Mouse (Mus musculus) ovary, adult 18-20 months (tissue): ENCODE results near the gene Usp31.

Experiments used
- DNase-seq: peaks from one replicate; pipeline ENCODE4 v3.0.0; 2022; ENCODE audit warnings: low spot score, mixed read lengths

The Usp31 gene

GRCm38 (mm10) chr7:121658866-121659265, 48.2 kb downstream of the Usp31 start:
- DNase-seq: no peak

DNA sequence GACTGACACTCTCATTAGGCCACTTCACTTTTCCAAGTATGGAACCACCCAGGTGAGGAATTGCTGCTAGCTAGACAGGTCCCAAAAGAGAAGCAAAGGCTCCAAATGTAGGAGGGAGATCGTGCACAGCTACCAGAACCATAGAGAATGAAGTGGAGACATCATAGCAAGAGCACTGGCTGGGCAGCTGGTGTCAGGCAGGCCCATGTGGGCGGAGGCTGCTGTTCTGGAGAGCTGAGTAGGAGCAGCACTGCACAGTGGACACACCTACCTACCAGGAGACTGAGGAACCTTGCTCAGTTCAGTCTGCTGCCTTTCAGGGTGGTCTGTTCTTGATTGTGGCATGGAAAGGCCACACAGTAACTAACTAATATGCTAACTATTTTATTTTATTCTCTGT, 52.4 kb downstream of the Usp31 start:
- no peak for DNase-seq

DNA sequence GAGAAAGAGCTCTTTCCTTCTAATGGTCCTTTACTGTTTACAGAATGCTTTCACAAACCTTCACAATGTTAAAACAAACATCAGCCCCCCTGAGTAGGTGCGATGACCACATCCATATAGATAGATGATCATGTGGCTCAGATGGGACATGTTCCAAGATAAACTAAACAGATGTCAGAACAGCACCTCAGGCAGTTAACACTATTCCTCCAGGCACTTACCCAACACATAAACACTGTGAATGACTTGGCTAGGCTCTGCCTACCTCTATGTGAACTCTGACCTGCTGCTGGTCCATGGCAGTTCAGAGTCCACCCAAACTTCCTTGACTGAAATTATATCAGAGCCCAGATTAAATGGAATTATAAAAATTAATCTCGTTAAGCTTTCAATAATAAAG, 54.4 kb downstream of the Usp31 start:
- no peak for DNase-seq

DNA sequence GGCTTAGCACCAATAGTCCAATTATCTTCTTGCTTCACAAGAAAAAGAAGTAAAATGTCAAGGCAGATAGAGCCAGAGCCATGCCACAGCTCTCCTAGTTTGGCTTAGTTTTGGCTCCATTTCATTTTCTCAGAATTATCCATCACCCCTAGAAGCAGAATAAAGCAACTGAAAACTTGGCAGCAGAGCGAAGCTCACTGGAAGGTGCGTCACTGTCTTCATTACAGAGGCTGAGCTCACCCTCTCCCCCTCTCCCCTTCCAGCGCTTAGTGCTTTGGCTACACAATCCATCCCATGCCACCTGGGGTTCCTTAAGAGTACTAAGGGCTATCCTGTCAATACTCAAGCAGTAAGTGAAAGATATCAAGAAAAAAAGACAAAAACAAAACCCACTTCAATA, 56.3 kb downstream of the Usp31 start:
- DNase-seq: no peak

DNA sequence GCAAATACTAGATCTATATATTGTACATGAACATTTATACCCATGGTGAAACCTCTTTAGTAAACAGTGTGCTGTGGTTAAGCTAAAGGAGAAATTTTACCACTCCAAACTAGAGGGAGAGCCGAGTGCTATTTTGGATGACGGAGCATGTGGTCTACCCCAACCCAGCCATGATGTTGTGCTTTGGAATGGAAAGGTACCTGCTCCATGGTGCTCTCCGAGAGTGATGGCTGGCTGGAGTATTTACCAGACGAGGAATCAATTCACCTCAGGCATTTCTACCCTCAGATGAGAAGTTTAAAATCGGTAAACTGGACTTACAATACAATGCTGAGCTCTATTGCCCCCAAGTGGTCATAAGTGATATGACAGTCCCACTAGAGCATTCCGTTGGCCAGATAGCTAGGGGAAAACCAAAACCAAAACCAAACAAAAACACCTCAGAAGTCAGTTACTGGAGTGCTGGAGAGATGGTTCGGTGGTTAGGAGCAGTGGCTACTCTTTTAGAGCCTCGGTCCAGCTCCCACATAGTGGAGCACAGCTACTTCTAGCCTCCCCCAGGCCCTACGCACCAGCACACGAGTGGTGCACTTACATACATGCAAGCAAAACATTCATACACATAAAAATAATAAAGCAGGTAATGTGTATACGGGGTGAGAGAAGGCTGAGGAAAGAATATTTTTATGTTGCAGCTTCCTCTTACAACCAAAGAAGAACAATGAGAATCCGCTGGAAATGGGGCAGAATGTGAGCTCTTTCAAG, 65.9 kb downstream of the Usp31 start:
- no peak for DNase-seq

DNA sequence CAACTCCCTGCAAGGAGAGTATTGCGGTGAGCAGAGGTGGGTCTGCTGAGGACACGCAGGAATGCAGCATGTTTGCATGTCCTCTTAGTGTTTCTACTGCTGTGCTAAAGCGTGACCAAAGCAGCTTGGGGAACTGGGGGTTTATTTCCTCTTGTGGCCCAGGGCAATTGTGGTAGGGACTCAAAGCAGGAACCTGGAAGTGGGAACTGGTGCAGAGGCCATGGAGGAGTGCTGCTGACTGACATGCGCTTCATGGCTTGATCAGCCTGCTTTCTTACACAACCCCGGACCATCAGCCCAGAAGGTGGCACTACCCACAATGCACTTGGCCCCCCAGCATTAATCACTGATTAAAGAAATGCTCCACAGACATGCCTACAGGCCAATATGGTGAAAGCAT, 70.3 kb downstream of the Usp31 start:
- no peak for DNase-seq

DNA sequence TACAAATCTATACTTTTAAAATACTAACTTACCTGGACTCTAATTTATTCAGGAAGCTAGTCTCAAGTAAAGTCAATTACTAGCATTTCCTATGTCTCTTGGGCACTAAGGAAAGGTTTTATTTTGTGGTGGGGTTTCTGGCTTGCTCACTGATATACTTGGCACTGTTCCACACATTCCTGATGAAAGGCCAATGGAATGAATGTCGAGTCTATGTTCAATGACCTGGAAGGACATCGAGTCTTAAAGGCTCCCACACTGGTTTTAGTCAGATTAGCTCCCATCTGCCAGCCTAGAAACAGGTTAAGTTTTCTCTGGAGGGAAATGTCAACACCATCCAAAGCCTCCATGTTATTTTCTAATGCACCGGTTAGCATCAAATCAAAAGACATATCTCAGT, 72.8 kb downstream of the Usp31 start:
- DNase-seq: no peak

- no peak for DNase-seq
Measured at GRCm38 (mm10) chr7:121622835-121623420, 84.1 kb downstream of the Usp31 start.

DNA sequence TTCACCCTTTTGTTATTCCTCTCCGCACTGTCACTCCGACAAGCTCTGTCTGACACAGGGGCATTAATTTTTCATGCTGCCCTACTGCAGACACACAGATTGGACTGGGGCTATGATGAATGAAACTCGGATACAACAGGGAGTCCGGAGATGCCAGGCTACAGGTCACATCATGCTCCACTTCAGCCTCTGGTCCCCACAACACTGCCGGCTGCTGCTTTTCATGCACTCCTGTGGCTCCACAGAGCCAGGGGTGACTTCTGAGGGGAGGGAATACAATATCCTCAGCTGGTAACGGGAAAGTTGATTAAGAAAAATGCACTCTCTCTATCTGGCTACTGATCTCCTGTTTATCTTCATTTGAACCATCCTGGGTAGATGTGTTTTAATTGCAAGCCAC, 84.6 kb downstream of the Usp31 start:
- no peak for DNase-seq

GRCm38 (mm10) chr7:121601697-121602096, 105.4 kb downstream of the Usp31 start:
- no peak for DNase-seq

GRCm38 (mm10) chr7:121596401-121596800, 110.7 kb downstream of the Usp31 start:
- DNase-seq: no peak

DNA sequence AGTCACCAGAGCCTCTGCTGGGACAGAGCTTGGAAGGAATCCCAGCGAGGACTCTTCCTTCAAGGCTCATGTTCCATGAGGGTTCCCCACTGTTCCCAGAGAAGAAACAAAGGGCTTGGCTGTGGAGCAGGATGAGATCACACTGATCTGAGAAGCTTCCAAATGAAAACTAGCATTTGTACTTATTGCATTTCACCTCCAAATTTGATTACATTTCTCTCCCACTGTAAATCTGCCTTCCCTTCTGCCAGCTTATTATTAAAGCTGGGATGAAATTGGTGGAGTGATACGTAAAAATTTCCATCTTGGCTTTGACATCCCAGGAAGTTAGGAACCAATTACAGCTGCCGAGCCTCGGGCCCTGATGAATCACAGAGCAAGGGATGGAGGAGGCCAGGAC, 111.6 kb downstream of the Usp31 start:
- DNase-seq: no peak

DNA sequence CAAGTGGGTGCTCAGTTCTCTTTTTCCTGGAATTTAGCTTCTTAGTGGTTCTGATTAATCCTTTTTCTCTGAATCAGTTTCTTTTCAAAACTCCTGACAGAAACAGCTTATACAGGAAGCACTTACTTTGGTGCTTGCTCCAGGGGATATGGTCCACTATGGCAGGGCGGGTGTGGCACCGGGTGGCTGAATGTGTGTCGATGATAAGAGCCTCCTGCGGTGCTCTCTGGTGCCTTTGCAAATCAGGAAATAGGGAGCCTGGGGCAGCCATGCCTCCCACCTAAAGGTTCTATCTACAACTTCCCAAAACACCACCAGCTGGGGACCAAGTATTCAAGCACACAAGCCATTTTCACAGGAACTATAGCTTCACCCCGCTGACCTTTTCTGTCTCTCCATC, 112.0 kb downstream of the Usp31 start:
- DNase-seq: no peak

GRCm38 (mm10) chr7:121594623-121595022, 112.4 kb downstream of the Usp31 start:
- DNase-seq: no peak
